Mouse (Mus musculus): ENCODE data around the gene Lrig3. TPM values are rescaled to one million over a fixed set of nuclear protein-coding genes. Genes with fewer than 3 reads are reported as not detected.

Gene Lrig3
- polyA plus RNA-seq, 1 experiment = not detected

- 88% methylated on average over 11 of the region's 11 CpGs for WGBS
- TF ChIP-seq CTCF (IDR thresholded peaks at IDR 0.05; ENCODE audit: insufficient read depth, low read depth, low read length) (no peak), POLR2A (IDR thresholded peaks at IDR 0.05; ENCODE audit: insufficient read depth, low read depth, low read length) (no peak)
- Histone ChIP-seq H3K4me1 (ENCODE audit: control insufficient read depth, insufficient read depth, low read length) (no peaks in the 10 kb centered on the region), H3K4me3 (ENCODE audit: insufficient read depth, low read depth, low read length) (no peak overlapping the region), H3K27ac (ENCODE audit: insufficient read depth, low read depth, low read length) (no peak overlapping the region)
Observed at GRCm38 (mm10) chr10:125937517-125938497, 28.2 kb upstream of the Lrig3 start.

- Histone ChIP-seq H3K4me1 (ENCODE audit: control insufficient read depth, insufficient read depth, low read length) (no peaks in the 10 kb centered on the region), H3K27ac (ENCODE audit: insufficient read depth, low read depth, low read length) (no peak overlapping the region), H3K4me3 (ENCODE audit: insufficient read depth, low read depth, low read length) (no peak overlapping the region)
- no peak for TF ChIP-seq CTCF (IDR thresholded peaks at IDR 0.05; ENCODE audit: insufficient read depth, low read depth, low read length)
- TF ChIP-seq POLR2A (IDR thresholded peaks at IDR 0.05; ENCODE audit: insufficient read depth, low read depth, low read length) = no peak
- WGBS = 95% methylated on average over 12 of the region's 12 CpGs
Observed at GRCm38 (mm10) chr10:125938528-125939402, 27.2 kb upstream of the Lrig3 start.

- TF ChIP-seq CTCF (IDR thresholded peaks at IDR 0.05; ENCODE audit: insufficient read depth, low read depth, low read length) (no peak), POLR2A (IDR thresholded peaks at IDR 0.05; ENCODE audit: insufficient read depth, low read depth, low read length) (no peak)
- Histone ChIP-seq H3K27ac (ENCODE audit: insufficient read depth, low read depth, low read length) (no peak overlapping the region), H3K4me1 (ENCODE audit: control insufficient read depth, insufficient read depth, low read length) (no peaks in the 10 kb centered on the region), H3K4me3 (ENCODE audit: insufficient read depth, low read depth, low read length) (no peak overlapping the region)
- 68% methylated on average over 11 of the region's 11 CpGs for WGBS
Observed at GRCm38 (mm10) chr10:125940316-125941059, 25.5 kb upstream of the Lrig3 start.

- H3K4me3 ChIP-seq (ENCODE audit: insufficient read depth, low read depth, low read length) = no peak overlapping the region
- TF ChIP-seq CTCF (IDR thresholded peaks at IDR 0.05; ENCODE audit: insufficient read depth, low read depth, low read length) (no peak), POLR2A (IDR thresholded peaks at IDR 0.05; ENCODE audit: insufficient read depth, low read depth, low read length) (no peak)
- no peaks in the 10 kb centered on the region for H3K4me1 ChIP-seq (ENCODE audit: control insufficient read depth, insufficient read depth, low read length)
- WGBS = 59% methylated on average over 5 of the region's 5 CpGs
- H3K27ac ChIP-seq (ENCODE audit: insufficient read depth, low read depth, low read length) = no peak overlapping the region
Observed at GRCm38 (mm10) chr10:125943098-125943497, 22.9 kb upstream of the Lrig3 start.

- Histone ChIP-seq H3K4me1 (ENCODE audit: control insufficient read depth, insufficient read depth, low read length) (no peaks in the 10 kb centered on the region), H3K27ac (ENCODE audit: insufficient read depth, low read depth, low read length) (no peak overlapping the region), H3K4me3 (ENCODE audit: insufficient read depth, low read depth, low read length) (no peak overlapping the region)
- no peak for TF ChIP-seq POLR2A (IDR thresholded peaks at IDR 0.05; ENCODE audit: insufficient read depth, low read depth, low read length)
- 79% methylated on average over 11 of the region's 11 CpGs for WGBS
Observed at GRCm38 (mm10) chr10:125944762-125945504, 21.0 kb upstream of the Lrig3 start.

- no peaks in the 10 kb centered on the region for H3K4me1 ChIP-seq (ENCODE audit: control insufficient read depth, insufficient read depth, low read length)
- 58% methylated on average over 15 of the region's 15 CpGs for WGBS
- no peak for TF ChIP-seq CTCF (IDR thresholded peaks at IDR 0.05; ENCODE audit: insufficient read depth, low read depth, low read length)
- no peak for TF ChIP-seq POLR2A (IDR thresholded peaks at IDR 0.05; ENCODE audit: insufficient read depth, low read depth, low read length)
- no peak overlapping the region for H3K27ac ChIP-seq (ENCODE audit: insufficient read depth, low read depth, low read length)
- H3K4me3 ChIP-seq (ENCODE audit: insufficient read depth, low read depth, low read length) = no peak overlapping the region
Observed at GRCm38 (mm10) chr10:125948842-125949474, 17.0 kb upstream of the Lrig3 start.

GRCm38 (mm10) chr10:125951633-125952032 is 14.3 kb upstream of the Lrig3 start:
- no peak overlapping the region for H3K27ac ChIP-seq (ENCODE audit: insufficient read depth, low read depth, low read length)
- TF ChIP-seq POLR2A (IDR thresholded peaks at IDR 0.05; ENCODE audit: insufficient read depth, low read depth, low read length) (no peak), CTCF (IDR thresholded peaks at IDR 0.05; ENCODE audit: insufficient read depth, low read depth, low read length) (no peak)
- no peaks in the 10 kb centered on the region for H3K4me1 ChIP-seq (ENCODE audit: control insufficient read depth, insufficient read depth, low read length)
- no peak overlapping the region for H3K4me3 ChIP-seq (ENCODE audit: insufficient read depth, low read depth, low read length)
- WGBS = 89% methylated on average over 5 of the region's 5 CpGs
